Mouse (Mus musculus): ENCODE data around the gene Repin1.
"Not testable (repeated sequence)": the region's sequence is repeated elsewhere in the genome, so short reads cannot be mapped to it uniquely, and the experiment has no call there.

The Repin1 gene

DNA sequence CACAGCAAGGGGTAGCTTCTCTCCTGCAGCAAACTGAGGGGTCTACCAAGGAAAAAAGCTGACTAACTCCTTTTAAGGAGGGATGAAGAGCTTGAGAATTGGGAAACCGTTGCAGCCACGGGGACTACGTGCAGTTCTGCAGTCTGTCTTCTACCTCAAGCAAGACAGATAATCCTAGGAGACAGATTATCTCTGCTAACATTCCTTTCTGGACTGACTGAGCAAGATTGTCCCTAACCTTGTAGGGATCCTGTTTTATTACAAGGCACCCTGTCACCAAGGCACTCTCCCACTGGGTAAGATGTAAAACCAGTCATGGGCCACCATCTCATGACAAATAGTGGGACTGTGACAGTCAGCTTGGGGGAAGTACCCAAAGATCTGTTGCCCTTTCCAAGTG is 12.4 kb upstream of the Repin1 start:
- no peak for DNase-seq

DNA sequence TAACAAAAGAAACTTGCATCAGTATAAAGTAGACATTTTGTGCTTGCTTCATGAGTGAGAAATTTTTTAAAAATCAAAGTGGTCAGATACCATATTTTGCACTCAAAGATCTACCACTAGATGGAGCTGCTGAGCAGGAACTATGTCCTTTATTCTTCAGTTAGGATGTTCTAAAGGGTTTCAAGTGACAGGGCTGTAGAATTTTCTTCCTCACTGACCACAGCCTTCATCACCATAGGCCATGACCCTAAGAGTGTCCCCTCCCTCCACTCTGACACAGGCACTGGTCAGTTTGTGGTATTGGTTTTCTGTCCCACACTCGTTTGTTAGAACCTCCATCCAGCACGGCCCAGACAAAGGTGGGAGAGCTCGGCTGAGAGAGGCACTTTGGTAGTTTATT is 11.6 kb upstream of the Repin1 start:
- peak in 1 of 2 experiments; percentile 27 for DNase-seq

DNA sequence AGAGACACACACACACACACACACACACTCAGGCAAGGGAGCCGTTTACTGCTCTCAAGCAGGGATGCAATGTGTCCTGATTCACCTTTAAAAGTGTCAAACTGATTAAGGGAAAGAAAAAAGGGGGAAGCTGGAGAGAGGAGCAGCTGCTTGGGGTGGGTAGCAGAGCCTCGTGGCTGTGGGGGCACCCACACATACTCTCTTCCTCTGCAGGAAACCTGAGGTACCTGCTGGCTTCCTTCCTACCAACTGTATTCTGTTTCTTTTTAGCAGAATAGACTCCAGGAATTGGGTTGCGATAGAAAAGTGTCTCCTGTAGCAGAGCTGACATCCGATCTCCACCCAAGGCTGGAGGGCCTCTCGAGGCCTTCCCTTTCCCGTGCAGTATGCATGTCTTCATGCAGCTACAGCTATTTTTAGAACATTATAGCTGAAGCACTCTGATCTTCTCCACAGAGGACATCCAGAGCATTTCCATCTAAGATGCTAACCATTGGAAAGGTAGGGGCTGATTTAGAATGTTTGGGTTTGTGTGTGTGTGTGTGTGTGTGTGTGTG is 4.4 kb upstream of the Repin1 start, which contains the start of gene Gm45021:
TSS of gene Gm45021 (plus strand) at position 417 of the 557 bp plus-strand sequence.
- DNase-seq: no peak

DNA sequence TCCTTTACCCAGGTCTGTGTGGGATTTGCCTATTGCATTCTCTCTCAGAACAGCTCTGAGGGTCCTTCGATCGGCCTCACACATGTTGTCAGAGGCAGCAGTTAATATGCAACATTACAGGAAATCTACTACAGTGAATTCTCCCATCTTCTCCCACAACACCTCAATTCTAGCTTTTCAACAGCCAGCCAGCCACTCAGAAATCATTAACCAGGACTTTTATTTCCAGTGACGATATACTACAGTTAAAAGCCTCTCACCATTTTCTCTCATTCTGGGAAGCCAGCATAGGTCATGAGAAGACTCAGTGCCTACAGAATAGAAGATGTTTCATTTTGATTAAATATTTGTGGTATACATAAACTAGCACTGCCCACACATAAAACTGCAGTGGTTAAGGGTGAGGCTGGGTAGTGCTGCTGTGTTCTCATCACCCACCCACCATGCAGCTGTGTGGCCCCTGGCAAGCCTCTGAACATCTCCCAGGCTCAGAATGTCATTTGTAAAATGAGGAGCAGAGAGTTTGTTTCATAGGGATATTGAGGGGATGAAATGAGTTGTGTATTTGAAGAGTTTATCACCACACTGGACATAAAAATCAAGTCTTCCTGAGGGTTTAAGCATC is 2.4 kb upstream of the Repin1 start:
- DNase-seq: no peak

DNA sequence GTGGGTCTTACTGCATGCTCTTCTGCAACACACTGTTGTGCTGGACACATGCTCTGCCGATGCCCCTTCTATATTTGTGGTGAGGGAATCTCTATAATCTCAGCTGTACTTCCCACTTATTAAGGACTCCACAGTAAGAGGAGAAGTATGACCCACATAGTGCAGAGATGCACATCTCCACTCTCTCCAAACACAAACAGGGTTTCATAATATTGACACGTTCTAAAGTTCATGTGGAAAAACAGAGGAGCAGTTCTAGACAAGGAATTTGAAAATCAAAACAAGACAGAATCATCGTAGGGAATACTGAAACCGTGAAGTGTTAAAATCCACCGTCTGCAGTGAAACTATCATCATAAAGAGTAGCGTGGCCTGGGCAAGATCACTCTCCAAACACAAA is 1.8 kb upstream of the Repin1 start:
- no peak for DNase-seq

DNA sequence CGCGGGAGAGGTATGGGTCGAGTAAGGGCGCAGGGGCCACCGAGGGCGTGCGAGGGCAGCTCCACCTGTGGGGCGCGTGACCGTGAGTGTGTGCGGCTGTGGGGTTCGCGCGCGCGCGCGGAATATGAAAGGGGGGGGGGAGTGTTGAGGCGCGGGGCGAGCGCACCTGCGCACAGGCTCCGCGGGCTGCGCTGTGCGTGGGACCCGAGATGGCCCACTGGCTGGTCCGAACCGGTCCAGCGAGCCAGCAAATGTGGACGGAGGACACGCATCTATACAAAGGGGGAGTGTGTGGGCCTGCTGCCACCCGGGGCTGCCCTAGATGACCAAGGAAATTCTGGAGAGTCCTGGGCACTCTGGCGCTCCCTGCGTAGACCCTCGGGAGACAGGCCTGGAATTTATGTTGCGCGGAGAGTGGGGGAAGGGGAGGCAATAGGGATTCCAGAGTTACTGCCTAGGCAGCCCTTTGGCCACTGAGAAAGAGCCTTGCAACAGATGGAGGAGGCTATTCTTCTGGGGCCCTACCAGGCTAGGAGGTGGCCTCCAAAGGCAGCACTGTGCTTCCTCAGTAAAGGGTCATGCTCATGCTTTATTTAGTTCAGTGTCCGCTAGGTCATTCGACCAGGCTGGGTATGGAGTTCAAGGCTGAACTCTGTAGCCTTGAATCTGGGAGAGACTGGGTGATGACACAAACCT is 508 bp downstream of the Repin1 start:
- peak; percentile 33 for DNase-seq

DNA sequence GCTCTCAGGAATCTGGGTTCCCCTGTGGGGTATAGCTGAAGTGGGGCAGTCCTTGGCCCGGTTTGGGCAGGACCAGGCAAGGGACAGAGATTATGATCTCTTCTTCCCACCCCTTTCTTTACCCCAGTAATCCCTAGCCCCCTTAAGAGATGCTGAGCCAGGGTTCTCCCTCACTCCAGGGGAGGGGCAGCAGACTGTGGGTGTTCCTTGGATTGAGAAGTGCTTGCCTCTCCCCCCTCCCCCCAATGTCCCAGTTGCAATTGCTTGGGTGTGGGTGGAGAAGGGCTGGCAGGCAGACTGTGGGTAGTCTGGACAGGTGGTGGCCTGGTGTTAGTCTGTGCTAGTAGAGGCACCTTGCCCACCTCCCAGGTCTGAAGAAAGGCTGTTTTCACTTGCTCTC is 1.6 kb downstream of the Repin1 start:
- DNase-seq: no peak

DNA sequence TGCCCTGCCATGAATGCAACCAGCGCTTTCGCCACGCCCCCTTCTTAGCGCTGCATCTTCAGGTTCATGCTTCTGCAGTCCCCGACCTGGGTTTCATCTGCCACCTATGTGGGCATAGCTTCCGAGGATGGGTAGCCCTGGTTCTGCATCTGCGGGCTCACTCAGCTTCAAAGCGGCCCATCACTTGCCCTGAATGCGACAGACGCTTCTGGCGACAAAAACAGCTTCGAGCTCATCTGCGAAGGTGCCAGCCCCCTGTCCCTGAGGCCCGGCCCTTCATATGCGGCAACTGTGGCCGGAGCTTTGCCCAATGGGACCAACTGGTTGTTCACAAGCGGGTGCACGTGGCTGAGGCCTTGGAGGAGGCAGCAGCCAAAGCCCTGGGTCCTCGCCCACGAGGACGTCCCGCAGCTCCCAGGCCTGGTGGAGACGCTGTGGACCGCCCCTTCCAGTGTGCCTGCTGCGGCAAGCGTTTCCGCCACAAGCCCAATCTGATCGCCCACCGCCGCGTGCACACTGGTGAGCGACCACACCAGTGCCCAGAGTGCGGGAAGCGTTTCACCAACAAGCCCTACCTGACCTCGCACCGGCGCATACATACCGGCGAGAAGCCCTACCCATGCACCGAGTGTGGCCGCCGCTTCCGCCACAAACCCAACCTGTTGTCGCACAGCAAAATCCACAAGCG is 3.0 kb downstream of the Repin1 start:
- DNase-seq: no peak

DNA sequence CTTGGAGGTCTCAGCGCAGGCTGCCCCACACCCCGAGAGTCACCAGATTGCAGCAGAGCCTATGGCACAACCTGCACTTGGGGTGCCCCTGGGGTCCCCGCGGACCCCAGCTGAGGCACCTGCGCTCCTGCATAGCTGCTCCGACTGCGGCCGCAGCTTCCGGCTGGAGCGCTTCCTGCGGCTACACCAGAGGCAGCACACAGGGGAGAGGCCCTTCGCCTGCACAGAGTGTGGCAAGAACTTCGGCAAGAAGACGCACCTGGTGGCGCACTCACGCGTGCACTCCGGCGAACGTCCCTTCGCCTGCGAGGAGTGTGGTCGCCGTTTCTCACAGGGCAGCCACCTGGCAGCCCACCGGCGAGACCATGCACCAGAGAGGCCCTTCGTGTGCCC is 3.5 kb downstream of the Repin1 start:
- no peak for DNase-seq

DNA sequence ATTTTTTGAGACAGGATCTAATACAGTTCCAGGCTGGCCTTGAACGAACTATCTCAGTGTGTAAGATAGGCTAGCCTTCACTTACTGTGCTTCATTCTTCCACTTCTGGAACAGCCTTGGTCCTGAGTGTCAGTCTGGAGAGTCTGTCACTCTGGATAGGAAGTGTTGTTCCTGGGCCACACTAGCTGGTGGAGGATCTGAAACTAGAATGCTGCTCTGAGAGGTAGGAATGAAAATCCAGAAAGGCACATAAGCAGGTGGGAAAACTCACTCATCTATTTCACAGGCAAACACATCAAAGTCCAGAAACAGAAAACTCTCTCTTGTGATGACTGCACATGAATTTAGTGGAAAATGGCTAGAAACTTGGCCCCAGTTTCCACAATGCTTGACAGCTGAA is 6.9 kb downstream of the Repin1 start:
- no peak for DNase-seq

DNA sequence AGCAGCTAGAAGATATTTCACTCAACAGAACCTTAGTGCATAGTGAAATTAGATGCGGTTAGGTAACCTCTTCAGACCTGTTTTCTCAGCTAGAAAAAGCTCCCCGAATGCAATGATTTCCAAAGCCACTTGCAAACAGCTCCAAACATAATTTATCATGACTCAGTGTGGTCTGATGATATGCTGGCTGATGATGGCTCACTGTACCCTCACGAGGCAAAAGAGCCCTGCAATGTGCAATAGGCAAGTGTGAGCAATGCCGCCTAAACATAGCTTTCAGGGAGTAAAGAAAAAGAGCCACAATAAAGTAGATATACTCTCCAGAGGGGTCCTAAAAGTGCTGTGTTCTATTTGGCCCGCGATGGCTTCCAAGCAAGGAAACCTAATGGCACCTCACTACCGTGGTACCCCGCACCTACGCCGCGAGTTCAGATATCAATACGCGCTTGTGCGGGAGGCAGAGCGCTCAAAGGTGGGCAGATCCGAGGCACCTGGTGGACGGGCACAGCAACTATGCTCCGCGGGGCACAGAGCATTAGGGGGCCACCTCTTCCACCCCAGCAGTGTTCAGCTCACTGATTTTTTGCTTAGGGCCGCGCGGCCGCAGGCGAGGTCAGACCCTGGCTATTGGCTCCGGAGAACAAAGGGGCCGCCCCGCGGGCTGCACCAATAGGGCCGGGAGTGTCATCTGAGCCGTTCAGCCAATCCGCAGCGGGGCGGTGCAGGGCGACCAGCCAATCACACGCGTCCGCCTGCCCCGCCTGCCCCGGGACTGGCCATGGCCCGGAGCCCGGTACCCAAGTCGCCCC is 7.8 kb downstream of the Repin1 start, which contains the start of gene Zfp775:
TSS of gene Zfp775 (plus strand) at position 793 of the 809 bp plus-strand sequence.
- peak; percentile 96 to 98 for DNase-seq

DNA sequence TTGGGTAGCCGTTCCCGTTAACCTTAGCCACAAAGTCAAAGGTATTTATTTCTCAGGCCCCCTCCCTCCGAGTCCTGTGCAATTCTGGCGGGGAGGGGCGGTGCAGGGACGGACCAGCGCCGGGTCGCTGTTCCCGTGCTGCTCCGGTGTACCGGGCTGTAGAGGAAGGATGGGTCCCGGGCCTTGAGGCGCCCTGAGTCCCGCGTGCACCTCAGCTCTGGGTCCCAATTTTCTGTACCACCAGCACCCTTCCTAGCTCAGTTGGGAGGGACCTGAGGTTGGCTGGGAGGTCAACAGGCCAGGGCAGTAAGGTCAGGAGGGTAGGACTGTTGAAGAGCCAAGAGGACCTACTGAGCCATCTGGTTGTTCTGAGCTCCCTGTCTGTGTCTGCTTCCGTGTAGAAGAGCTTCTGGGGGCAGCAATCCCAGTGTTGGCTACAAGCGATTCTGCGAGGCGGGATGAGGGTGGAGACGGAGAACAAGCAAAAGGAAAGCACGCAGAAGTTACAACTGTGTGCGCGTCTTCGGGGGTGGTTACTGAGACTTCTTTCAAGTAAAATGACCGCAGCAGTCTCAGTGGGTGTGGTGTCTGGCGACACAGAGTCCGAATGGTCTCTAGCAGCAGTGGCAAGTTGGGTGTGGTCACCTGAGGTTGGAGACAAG is 8.5 kb downstream of the Repin1 start:
- DNase-seq: peak; percentile 48 to 57

DNA sequence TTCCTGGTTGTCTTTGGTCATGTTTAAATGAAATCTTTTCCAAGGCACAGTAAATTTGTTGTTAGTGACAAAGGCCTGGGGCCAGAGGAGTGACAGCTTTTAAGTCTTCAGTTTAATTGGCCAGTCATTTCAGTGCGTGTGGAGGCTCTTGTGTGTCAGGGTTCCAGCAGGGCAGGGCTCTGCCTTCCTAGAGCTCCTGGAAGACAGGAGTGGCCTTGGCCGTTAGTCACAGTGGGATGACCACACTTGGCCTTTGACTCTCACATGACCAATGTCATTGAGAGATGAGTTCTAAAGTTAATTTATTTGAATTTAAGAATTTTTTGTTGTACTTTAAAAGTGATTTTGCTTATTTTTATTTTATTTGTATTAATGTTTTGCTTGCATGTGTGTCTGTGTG is 14.4 kb downstream of the Repin1 start:
- no peak for DNase-seq

DNA sequence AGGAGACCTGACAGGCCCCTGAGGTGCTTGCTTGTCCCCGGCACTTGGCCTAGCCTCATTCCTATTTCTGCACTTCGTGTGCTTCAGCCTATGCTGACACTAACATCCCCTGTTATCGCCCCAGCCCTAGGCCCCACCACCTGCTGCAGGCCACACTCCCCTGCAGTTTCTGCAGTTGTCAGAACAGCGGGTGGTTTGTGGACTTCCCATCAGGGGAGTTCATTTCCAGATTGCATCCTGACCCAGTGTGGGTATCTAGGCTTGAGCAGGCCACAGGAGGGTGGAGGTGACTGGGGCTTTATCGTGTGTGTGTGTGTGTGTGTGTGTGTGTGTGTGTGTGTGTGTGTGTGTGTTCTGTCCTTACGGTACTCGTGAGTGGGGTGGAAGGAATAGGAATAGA is 15.8 kb downstream of the Repin1 start:
- DNase-seq: no peak

DNA sequence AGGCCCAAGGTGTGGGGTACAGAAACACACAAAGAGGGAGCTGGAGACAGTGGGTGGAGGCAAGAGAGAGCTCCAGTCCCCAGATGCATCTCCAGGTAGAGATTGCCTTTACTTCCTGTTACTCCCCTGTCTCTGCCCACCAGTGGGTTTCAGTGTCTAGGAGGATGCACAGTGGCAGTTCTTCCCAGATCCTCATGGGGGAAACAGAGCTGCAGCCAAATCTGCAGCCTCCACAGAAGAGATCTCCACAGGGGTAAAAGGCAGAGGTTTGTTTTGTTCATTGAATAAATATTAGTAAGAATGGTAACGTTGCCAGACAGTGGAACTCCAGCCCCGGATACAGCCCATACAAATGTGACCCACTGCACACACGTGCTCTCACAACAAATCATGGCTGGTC is 17.0 kb downstream of the Repin1 start:
- no peak for DNase-seq

DNA sequence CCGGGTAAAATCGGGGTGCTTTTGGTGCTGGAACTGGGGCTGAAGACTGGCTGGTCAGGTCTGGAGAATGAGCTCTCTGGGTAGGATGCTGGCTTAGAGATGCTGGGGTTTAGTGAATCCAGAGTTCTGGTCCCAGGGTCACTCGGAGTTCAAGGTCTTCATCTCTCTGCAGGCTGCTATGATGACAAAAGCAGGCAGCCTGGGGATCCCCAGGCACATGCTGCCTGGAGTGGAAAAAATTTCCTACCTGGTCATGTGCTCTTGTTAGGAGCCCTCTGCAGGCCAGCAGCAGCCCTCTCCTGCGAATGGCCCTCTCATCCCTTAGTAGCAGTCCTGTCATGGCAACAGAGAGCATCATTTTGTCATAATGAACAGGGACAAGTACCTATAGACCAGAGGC is 19.8 kb downstream of the Repin1 start:
- DNase-seq: no peak

DNA sequence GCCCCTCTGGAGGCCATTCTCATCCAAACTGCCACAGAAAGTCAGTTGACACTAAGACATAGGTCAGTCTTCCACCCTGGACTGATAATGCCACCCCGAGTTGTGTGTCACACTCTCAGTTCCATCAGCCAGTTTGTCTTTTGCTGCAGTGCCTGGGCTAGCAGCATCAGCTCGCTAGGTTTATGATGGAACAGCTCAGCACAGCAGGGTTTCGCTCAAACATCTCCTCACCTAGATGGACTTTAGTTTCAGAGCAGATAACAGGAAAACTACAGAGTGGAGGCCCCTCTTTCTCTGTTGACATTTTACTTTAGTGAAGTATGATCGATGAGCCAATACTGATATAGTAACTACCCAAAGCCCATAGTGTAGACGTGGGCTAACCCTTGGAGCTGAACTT is 21.1 kb downstream of the Repin1 start:
- no peak for DNase-seq

DNA sequence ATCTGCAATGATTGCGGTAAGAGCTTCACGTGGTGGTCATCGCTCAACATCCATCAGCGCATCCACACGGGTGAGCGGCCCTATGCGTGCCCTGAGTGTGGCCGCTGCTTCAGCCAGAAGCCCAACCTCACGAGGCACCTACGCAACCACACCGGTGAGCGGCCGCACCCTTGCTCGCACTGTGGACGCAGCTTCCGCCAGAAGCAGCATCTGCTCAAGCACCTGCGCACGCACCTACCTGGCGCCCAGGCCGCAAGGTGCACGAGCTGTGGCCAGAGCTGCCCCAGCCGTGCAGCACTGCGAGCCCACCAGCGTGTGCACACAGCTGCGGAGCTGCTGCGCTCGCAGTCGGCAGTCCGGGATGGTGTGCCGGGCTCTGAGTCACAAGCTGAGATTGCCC is 26.3 kb downstream of the Repin1 start:
- no peak for DNase-seq

DNA sequence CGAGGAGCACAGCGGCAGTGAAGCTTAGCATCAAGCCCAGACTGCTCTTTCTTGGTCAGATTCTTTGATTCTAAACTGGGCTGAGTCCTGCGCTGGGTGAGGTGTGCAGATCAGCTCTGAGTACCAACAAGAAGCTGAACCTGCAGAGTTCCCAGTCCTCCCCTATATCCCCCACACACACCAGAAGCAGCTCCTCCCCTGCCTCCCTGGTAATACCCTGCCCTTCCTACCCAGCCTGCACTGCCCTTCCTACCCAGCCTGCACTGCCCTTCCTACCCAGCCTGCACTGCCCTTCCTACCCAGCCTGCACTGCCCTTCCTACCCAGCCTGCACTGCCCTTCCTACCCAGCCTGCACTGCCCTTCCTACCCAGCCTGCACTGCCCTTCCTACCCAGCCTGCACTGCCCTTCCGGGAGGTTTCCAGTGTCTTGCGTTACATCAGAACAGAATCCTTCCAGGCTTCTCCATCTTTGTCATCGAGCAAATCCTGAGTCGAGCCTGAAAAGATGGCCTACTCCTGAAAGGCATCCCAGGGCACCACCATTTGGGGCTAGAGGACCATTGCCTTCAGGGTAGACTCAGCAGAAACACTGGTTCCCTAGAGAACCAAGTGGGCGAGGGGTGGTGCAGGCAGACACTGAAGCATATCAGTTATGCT is 28.6 kb downstream of the Repin1 start:
- not testable (repeated sequence) for DNase-seq

DNA sequence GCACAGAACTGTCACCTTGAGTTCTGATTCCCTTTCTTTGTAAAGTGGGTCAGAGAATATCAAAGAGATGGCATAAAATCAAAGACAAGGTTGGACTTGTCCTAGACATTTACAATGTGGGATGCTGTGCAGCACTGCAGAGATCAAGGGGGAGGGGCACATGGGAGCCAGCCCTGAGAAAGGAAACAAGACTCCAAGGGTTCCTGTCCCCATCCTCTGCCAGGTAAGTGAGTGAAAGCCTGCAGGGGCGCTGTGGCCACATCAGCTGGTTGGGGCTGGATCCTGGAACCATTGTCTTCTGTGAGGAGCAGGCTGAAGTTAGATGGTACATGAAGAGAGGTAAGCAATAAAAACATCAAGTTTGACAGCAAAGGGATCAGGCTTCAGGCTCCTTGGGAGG is 29.8 kb downstream of the Repin1 start:
- DNase-seq: no peak

DNA sequence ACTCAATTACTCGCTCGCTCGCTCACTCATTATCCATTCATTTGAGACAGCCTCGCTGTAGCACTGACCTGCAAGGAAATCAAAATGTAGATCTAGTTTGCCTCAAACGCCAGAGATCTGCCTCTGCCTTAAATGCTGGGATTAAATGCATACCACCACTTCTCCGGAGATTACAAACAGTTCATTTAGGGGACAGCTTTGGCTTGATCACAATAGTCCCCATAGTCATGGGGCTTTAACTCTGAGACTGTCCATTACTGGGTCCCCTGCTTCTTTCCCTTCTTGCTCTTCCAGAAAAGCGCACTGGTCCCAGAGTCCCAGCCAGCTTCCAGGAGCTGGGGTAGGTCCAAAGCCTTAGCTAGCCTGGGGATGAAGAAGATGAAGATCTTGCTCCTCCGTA is 32.8 kb downstream of the Repin1 start, which contains the start of gene AI854703:
TSS of gene AI854703 (plus strand) at position 301 of the 400 bp plus-strand sequence.
- DNase-seq: no peak

DNA sequence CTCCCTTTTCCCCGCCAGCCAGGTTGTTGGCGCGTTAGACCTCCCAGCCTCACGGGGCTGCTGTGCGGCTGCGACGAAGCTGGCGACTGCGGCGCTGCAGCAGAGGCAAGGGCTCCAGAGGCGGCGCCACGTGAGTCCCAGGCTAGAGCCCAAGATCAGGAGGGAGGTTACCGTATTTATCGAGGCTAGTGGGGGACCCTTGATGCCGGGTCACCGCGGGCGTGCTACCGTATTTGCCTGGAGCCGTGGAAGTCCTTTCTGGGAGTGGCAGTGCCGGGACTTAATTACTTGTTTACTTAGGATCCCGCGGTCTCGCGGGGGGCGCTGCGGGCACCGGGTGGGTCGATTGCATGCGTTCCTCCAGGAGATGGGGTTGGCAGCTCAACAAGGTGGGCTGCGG is 33.3 kb downstream of the Repin1 start:
- DNase-seq: peak; percentile 20 to 23
